Mouse (Mus musculus): ENCODE measurements at regions not wholly inside any gene's neighbourhood (a gene's known extent, or its start where the extent isn't known, plus 50 kb on each side); places are given as distances from the start of the nearest gene placed in this dataset.

- DNase-seq (ENCODE audit: extremely low read depth, insufficient read length, low spot score), result peak; percentile 3
Observed at GRCm38 (mm10) chr7:61939971-61940705, 406.2 kb upstream of the Ndn start.

GRCm38 (mm10) chr7:61982203-61982932, 364.0 kb upstream of the Ndn start:
- DNase-seq (ENCODE audit: extremely low read depth, insufficient read length, low spot score), result no peak

- DNase-seq (ENCODE audit: extremely low read depth, insufficient read length, low spot score), result no peak
Observed at GRCm38 (mm10) chr7:62026635-62027034, 319.7 kb upstream of the Ndn start.

GRCm38 (mm10) chr7:62045743-62046451, 300.5 kb upstream of the Ndn start:
- no peak for DNase-seq (ENCODE audit: extremely low read depth, insufficient read length, low spot score)

GRCm38 (mm10) chr7:62046452-62046809, 299.9 kb upstream of the Ndn start:
- no peak for DNase-seq (ENCODE audit: extremely low read depth, insufficient read length, low spot score)

- no peak for DNase-seq (ENCODE audit: extremely low read depth, insufficient read length, low spot score)
Observed at GRCm38 (mm10) chr7:62078607-62079006, 267.8 kb upstream of the Ndn start.

- no peak for DNase-seq (ENCODE audit: extremely low read depth, insufficient read length, low spot score)
Observed at GRCm38 (mm10) chr7:62085120-62085849, 261.1 kb upstream of the Ndn start.

All from 3134 (cell line).